Mouse (Mus musculus) 3T3-L1 (cell line): Measurements from ENCODE around the gene 6030452D12Rik.
A peak's percentile ranks its signal among the peaks of the same experiment; 100 is the strongest.

Experiments used
- DNase-seq: peaks from one replicate; pipeline ENCODE4 v3.0.0-alpha.2; 2015; ENCODE audit warnings: low read depth, low spot score

The 6030452D12Rik gene

GRCm38 (mm10) chr8:106500018-106500685, at the start of gene 6030452D12Rik:
Gene 6030452D12Rik (plus strand): TSS chr8:106500522.
- DNase-seq = peak; percentile 45

- DNase-seq = peak; percentile 40
These were observed 48.8 kb upstream of the 6030452D12Rik start for GRCm38 (mm10) chr8:106451301-106452085.

- no peak for DNase-seq
These were observed 47.4 kb upstream of the 6030452D12Rik start for GRCm38 (mm10) chr8:106452701-106453481.

GRCm38 (mm10) chr8:106454036-106454435, 46.3 kb upstream of the 6030452D12Rik start:
- no peak for DNase-seq

GRCm38 (mm10) chr8:106462131-106462530, 38.2 kb upstream of the 6030452D12Rik start:
- no peak for DNase-seq

- DNase-seq = no peak
These were observed 36.5 kb upstream of the 6030452D12Rik start for GRCm38 (mm10) chr8:106463795-106464194.

- DNase-seq = no peak
These were observed 30.8 kb upstream of the 6030452D12Rik start for GRCm38 (mm10) chr8:106469485-106469884.

- no peak for DNase-seq
These were observed 26.3 kb upstream of the 6030452D12Rik start for GRCm38 (mm10) chr8:106474001-106474400.

- DNase-seq = no peak
These were observed 3.9 kb downstream of the 6030452D12Rik start for GRCm38 (mm10) chr8:106504241-106504640.

GRCm38 (mm10) chr8:106505328-106505965, 5.1 kb downstream of the 6030452D12Rik start:
- DNase-seq = no peak

GRCm38 (mm10) chr8:106506106-106506505, 5.8 kb downstream of the 6030452D12Rik start:
- DNase-seq = peak; percentile 61

GRCm38 (mm10) chr8:106507761-106508331, 7.5 kb downstream of the 6030452D12Rik start:
- DNase-seq = no peak

GRCm38 (mm10) chr8:106508456-106508855, 8.1 kb downstream of the 6030452D12Rik start:
- no peak for DNase-seq

- no peak for DNase-seq
These were observed 8.9 kb downstream of the 6030452D12Rik start for GRCm38 (mm10) chr8:106509079-106509780.

GRCm38 (mm10) chr8:106510365-106510975, 10.1 kb downstream of the 6030452D12Rik start, which contains the start of gene Cdh3:
Gene Cdh3 (plus strand): TSS chr8:106510891.
- DNase-seq = no peak

GRCm38 (mm10) chr8:106511065-106511501, 10.8 kb downstream of the 6030452D12Rik start:
- DNase-seq = no peak

GRCm38 (mm10) chr8:106511531-106512041, 11.3 kb downstream of the 6030452D12Rik start:
- no peak for DNase-seq

- no peak for DNase-seq
These were observed 12.3 kb downstream of the 6030452D12Rik start for GRCm38 (mm10) chr8:106512475-106513150.

- no peak for DNase-seq
These were observed 15.7 kb downstream of the 6030452D12Rik start for GRCm38 (mm10) chr8:106515946-106516479.
